Mouse (Mus musculus): ENCODE results near the gene Slc17a2.

- TF ChIP-seq TCF12 (IDR thresholded peaks at IDR 0.05; ENCODE audit: insufficient read depth, poor library complexity, severe bottlenecking) (no peak), REST (IDR thresholded peaks at IDR 0.05; ENCODE audit: insufficient read depth, insufficient read length) (no peak), POLR2A (IDR thresholded peaks at IDR 0.05; ENCODE audit: insufficient read length, low read depth) (no peak), MYOD1 (IDR thresholded peaks at IDR 0.05; ENCODE audit: control insufficient read depth in 1 of 3, insufficient read length in 2 of 3, low read depth in 2 of 3) (no peak), E2F4 (IDR thresholded peaks at IDR 0.05; ENCODE audit: insufficient read depth) (no peak), POLR2AphosphoS2 (IDR thresholded peaks at IDR 0.05; ENCODE audit: insufficient read length, low read depth) (no peak)
Measured at GRCm38 (mm10) chr13:23867000-23867399, 60.2 kb downstream of the Slc17a2 start.
